Mouse (Mus musculus) liver, adult 2 months (tissue): ENCODE measurements at regions not wholly inside any gene's neighbourhood (a gene's known extent, or its start where the extent isn't known, plus 50 kb on each side); places are given as distances from the start of the nearest gene placed in this dataset.

Source experiments
- DNase-seq: peaks from one replicate; pipeline ENCODE4 v3.0.0-alpha.2; 2011; ENCODE audit warnings: low read depth, low spot score; ENCODE audit errors: extremely low read depth
- H3K27ac ChIP-seq: fragments of 200-500 bp; replicated peaks from 2 replicates; pipeline ENCODE4 v1.5.1; 2012; ENCODE audit warnings: low read depth, mild to moderate bottlenecking, control low read depth, inconsistent platforms, low read length; ENCODE audit not compliant: insufficient read depth
- H3K27me3 ChIP-seq: fragments of 200-500 bp; 2 replicates; pipeline ENCODE4 v1.6.1; 2012; ENCODE audit warnings: mild to moderate bottlenecking, moderate library complexity, low read length, inconsistent platforms; ENCODE audit not compliant: control insufficient read depth, insufficient read depth
- H3K36me3 ChIP-seq: fragments of 200-500 bp; 2 replicates; pipeline ENCODE4 v1.6.1; 2012; ENCODE audit warnings: low read length, inconsistent platforms; ENCODE audit not compliant: control insufficient read depth, insufficient read depth
- H3K4me1 ChIP-seq: fragments of 200-500 bp; 2 replicates; pipeline ENCODE4 v1.6.1; 2011; ENCODE audit warnings: low read length; ENCODE audit not compliant: control insufficient read depth, insufficient read depth
- H3K4me3 ChIP-seq: fragments of 200-500 bp; 2 replicates; pipeline ENCODE4 v1.5.1; 2011; ENCODE audit warnings: low read depth, mild to moderate bottlenecking, control low read depth, low read length, moderate library complexity; ENCODE audit not compliant: insufficient read depth
- H3K79me2 ChIP-seq: fragments of 200-500 bp; 2 replicates; pipeline ENCODE4 v1.6.1; 2012; ENCODE audit warnings: inconsistent platforms, mild to moderate bottlenecking, low read length, moderate library complexity; ENCODE audit not compliant: control insufficient read depth, insufficient read depth
- H3K9ac ChIP-seq: fragments of 200-500 bp; 2 replicates; pipeline ENCODE4 v1.6.1; 2012; ENCODE audit warnings: low read depth, mild to moderate bottlenecking, control low read depth, inconsistent platforms, low read length
- CTCF ChIP-seq: fragments of 200-500 bp; IDR thresholded peaks from 2 replicates; pipeline ENCODE4 v1.5.1; 2011; ENCODE audit warnings: low read depth, low read length, control low read depth
- POLR2A ChIP-seq: fragments of 200-500 bp; IDR thresholded peaks from 2 replicates; pipeline ENCODE4 v1.6.1; 2011; ENCODE audit warnings: low read length, control low read depth; ENCODE audit not compliant: insufficient read depth; ENCODE audit errors: extremely low read depth
- WGBS: fragments of 180-500 bp; shearing (Covaris S2); methylation state at CpG from one replicate; pipeline ENCODE4 v1.1.7; 2018; 5-methylcytosine and 5-hydroxymethylcytosine counted together

- no peaks in the 10 kb centered on the region for H3K4me1 ChIP-seq
- H3K9ac ChIP-seq = no peak overlapping the region
- TF ChIP-seq POLR2A (no peak), CTCF (no peak)
- H3K36me3 ChIP-seq = no peaks in the 10 kb centered on the region
- DNase-seq = no peak
- H3K79me2 ChIP-seq = no peaks in the 10 kb centered on the region
- no peaks in the 10 kb centered on the region for H3K27me3 ChIP-seq
- no peak overlapping the region for H3K27ac ChIP-seq
- 82% methylated on average over 5 of the region's 5 CpGs for WGBS
- H3K4me3 ChIP-seq = no peak overlapping the region
These were observed 213.5 kb downstream of the Phlda1 start for GRCm38 (mm10) chr10:111719632-111720031.

GRCm38 (mm10) chr10:111721068-111721467 is 215.0 kb downstream of the Phlda1 start:
- Histone ChIP-seq H3K36me3 (no peaks in the 10 kb centered on the region), H3K79me2 (no peaks in the 10 kb centered on the region)
- TF ChIP-seq CTCF = no peak
- no peak for TF ChIP-seq POLR2A

GRCm38 (mm10) chr10:111723885-111724284 is 217.8 kb downstream of the Phlda1 start:
- 88% methylated on average over 2 of the region's 2 CpGs for WGBS
- H3K27me3 ChIP-seq = no peaks in the 10 kb centered on the region
- no peaks in the 10 kb centered on the region for H3K4me1 ChIP-seq
- TF ChIP-seq POLR2A (no peak), CTCF (no peak)
- no peaks in the 10 kb centered on the region for H3K79me2 ChIP-seq
- H3K9ac ChIP-seq = no peak overlapping the region
- H3K36me3 ChIP-seq = no peaks in the 10 kb centered on the region
- no peak overlapping the region for H3K27ac ChIP-seq
- DNase-seq = no peak
- no peak overlapping the region for H3K4me3 ChIP-seq

More at GRCm38 (mm10) chr10:111721068-111721467, 215.0 kb downstream of the Phlda1 start:
- DNase-seq = peak; percentile 19
- Histone ChIP-seq H3K4me1 (no peaks in the 10 kb centered on the region), H3K27ac (no peak overlapping the region), H3K4me3 (no peak overlapping the region), H3K9ac (no peak overlapping the region), H3K27me3 (no peaks in the 10 kb centered on the region)
- WGBS = 79% methylated on average over 5 of the region's 5 CpGs

GRCm38 (mm10) chr10:111724574-111725414 is 218.7 kb downstream of the Phlda1 start:
- 79% methylated on average over 7 of the region's 7 CpGs for WGBS
- no peak for DNase-seq
- no peak for TF ChIP-seq CTCF
- TF ChIP-seq POLR2A = no peak

GRCm38 (mm10) chr10:111736026-111736425 is 229.9 kb downstream of the Phlda1 start:
- 79% methylated on average over 3 of the region's 3 CpGs for WGBS
- Histone ChIP-seq H3K27me3 (no peaks in the 10 kb centered on the region), H3K4me3 (no peak overlapping the region), H3K36me3 (no peaks in the 10 kb centered on the region), H3K4me1 (peaks cover 4% of the 10 kb centered on the region), H3K9ac (no peak overlapping the region), H3K27ac (no peak overlapping the region), H3K79me2 (no peaks in the 10 kb centered on the region)
- no peak for DNase-seq
- TF ChIP-seq POLR2A = no peak
- TF ChIP-seq CTCF = no peak

More at GRCm38 (mm10) chr10:111724574-111725414, 218.7 kb downstream of the Phlda1 start:
- Histone ChIP-seq H3K27me3 (no peaks in the 10 kb centered on the region), H3K79me2 (no peaks in the 10 kb centered on the region), H3K4me3 (no peak overlapping the region), H3K4me1 (no peaks in the 10 kb centered on the region), H3K27ac (no peak overlapping the region), H3K36me3 (no peaks in the 10 kb centered on the region), H3K9ac (no peak overlapping the region)
